Mouse (Mus musculus) midbrain, embryonic 16.5 days (tissue): ENCODE measurements at regions not wholly inside any gene's neighbourhood (a gene's known extent, or its start where the extent isn't known, plus 50 kb on each side); places are given as distances from the start of the nearest gene placed in this dataset.

Experiments
- ATAC-seq: fragments of 200-750 bp; cut with Nextera tagmentation; 2 replicates; pipeline ENCODE4 v1.8.0; 2017; ENCODE audit warnings: moderate TSS enrichment
- H3K27ac ChIP-seq: fragments of 300-500 bp; sonication (generic); 2 replicates; pipeline ENCODE4 v1.5.1; 2014; ENCODE audit warnings: mild to moderate bottlenecking, low read length, mixed read lengths
- H3K27me3 ChIP-seq: fragments of 300-500 bp; sonication (generic); 2 replicates; pipeline ENCODE4 v1.6.1; 2014; ENCODE audit warnings: low read depth, low read length, mixed read lengths; ENCODE audit not compliant: control insufficient read depth, insufficient read depth
- H3K36me3 ChIP-seq: fragments of 300-500 bp; sonication (generic); 2 replicates; pipeline ENCODE4 v1.6.1; 2014; ENCODE audit warnings: mild to moderate bottlenecking, low read length, moderate library complexity, mixed read lengths; ENCODE audit not compliant: control insufficient read depth, insufficient read depth
- H3K4me1 ChIP-seq: fragments of 300-500 bp; sonication (generic); 2 replicates; pipeline ENCODE4 v1.6.1; 2014; ENCODE audit warnings: mild to moderate bottlenecking, low read length, mixed read lengths; ENCODE audit not compliant: control insufficient read depth, insufficient read depth
- H3K4me2 ChIP-seq: fragments of 300-500 bp; sonication (generic); 2 replicates; pipeline ENCODE4 v1.6.1; 2014; ENCODE audit warnings: mild to moderate bottlenecking, low read length, mixed read lengths
- H3K4me3 ChIP-seq: fragments of 300-500 bp; sonication (generic); 2 replicates; pipeline ENCODE4 v1.5.1; 2014; ENCODE audit warnings: low read depth, mild to moderate bottlenecking, low read length, moderate library complexity, mixed read lengths
- H3K9ac ChIP-seq: fragments of 300-500 bp; sonication (generic); 2 replicates; pipeline ENCODE4 v1.6.1; 2014; ENCODE audit warnings: low read depth, low read length, mixed read lengths
- H3K9me3 ChIP-seq: fragments of 300-500 bp; sonication (generic); replicated peaks from 2 replicates; pipeline ENCODE4 v1.6.1; 2014; ENCODE audit warnings: mild to moderate bottlenecking, low read length, mixed read lengths; ENCODE audit not compliant: control insufficient read depth, poor library complexity, severe bottlenecking
- WGBS: fragments of 180-500 bp; shearing (Covaris S2); extraction: QIAGEN DNeasy Blood & Tissue Kit; methylation state at CpG from one replicate; pipeline ENCODE4 v1.1.7; 2014; 5-methylcytosine and 5-hydroxymethylcytosine counted together

DNA sequence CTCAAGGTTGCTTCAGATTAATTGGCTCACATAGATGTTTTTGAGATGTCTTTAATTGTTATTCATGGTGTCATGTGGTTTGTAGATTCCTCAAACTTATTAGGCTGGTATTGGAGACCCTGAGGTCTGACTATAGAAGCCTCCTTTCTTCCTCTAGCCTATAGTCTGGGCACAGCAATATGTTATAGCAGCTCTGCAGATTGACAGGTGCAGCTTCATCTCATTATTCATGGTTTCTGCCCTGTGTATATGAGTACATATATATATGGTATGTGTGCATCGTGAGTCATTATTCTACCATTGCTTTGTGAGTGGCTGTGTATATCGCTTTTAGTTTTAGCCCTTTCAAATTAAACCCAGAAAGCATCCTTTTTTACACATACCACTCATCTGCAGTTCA lies 197.4 kb upstream of the Lcorl start:
- H3K9me3 ChIP-seq: no peaks in the 10 kb centered on the region
- H3K36me3 ChIP-seq: no peaks in the 10 kb centered on the region
- ATAC-seq: peak; percentile 60; the same call in 1 of the 2 replicates
- no peak overlapping the region for H3K4me3 ChIP-seq
- no peak overlapping the region for H3K4me2 ChIP-seq
- no peak overlapping the region for H3K9ac ChIP-seq
- 72% methylated on average over 2 of the region's 2 CpGs for WGBS
- peaks cover 13% of the 10 kb centered on the region; the same call in 1 of the 2 replicates for H3K4me1 ChIP-seq
- no peaks in the 10 kb centered on the region for H3K27me3 ChIP-seq
- peak overlapping the region; percentile 28 for H3K27ac ChIP-seq

DNA sequence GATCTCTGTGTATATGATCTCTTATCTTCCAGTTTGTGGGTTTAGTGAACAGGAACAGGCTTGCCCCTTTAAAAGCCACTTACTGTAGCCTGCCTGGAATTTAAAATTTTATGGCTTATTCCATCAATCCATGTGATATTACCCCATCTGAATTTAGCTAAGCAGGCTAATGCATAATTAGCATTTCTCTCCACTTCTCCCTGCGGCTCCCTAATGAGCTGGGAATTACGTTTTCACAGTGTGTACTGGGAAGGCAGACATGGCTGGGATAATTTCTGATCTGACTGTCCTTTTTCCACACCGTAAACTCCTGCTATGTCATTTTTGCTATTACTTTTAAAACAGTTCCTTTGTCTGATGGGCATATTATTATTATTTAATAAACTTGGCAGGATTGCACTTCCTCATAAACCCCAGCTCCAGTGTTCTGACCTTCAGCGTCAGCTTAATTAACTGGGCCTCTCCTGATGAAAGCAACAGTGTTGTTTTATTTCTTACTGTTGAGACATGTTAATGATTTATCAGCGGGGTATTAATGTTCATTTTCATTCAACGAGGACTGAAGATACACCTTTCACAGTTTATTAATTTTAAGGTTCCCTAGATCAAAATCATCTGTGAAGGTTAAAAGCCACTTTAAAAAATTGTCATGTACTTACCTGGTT lies 185.4 kb upstream of the Lcorl start:
- ATAC-seq: peak; percentile 91
- WGBS: 48% methylated on average over 6 of the region's 6 CpGs
- Histone ChIP-seq H3K9me3 (no peaks in the 10 kb centered on the region), H3K4me3 (no peak overlapping the region), H3K4me1 (0 out of 2 replicates have a peak, but pooled peaks cover 3% of the 10 kb centered on the region), H3K9ac (no peak overlapping the region), H3K27ac (peak overlapping the region; percentile 34; the same call in 1 of the 2 replicates), H3K27me3 (no peaks in the 10 kb centered on the region), H3K4me2 (no peak overlapping the region), H3K36me3 (no peaks in the 10 kb centered on the region)

DNA sequence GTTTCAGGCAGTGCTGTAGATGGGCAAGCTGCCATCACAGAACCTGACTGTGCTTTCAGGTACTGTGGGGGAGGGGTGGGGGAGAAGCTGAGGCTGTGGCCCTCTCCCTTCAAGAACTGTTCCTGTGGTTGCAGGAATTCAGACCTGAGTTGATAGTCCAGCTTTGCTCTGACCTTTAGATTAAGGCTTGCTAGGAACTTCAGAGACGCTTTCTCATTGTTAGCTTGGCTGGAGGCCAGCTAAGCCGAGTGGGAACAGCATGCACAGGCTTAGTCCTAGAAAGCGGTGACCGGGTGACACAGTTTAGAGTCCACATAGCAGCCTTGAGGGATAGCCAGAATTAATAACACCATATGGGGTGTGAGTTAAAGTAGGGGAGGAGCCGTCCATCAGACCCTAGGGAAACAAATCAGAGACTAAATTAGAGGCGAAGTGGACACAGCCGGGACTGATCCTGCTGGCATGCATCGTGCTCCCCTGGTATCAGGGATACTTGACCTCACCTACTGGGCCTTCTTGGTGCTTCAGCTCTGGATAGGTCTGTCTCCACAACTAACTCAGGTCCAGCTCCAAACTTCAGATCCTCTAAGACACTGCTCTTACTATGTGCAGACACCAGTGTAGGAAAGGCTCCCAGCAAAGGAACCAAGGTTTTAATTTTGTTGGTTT lies 175.7 kb upstream of the Lcorl start:
- peak; percentile 66; the same call in 1 of the 2 replicates for ATAC-seq
- H3K27me3 ChIP-seq: no peaks in the 10 kb centered on the region
- no peak overlapping the region for H3K27ac ChIP-seq
- H3K9me3 ChIP-seq: no peaks in the 10 kb centered on the region
- no peak overlapping the region for H3K4me2 ChIP-seq
- whole genome bisulfite sequencing: 41% methylated on average over 8 of the region's 8 CpGs
- no peaks in the 10 kb centered on the region for H3K4me1 ChIP-seq
- no peak overlapping the region for H3K4me3 ChIP-seq
- no peak overlapping the region for H3K9ac ChIP-seq
- H3K36me3 ChIP-seq: no peaks in the 10 kb centered on the region

DNA sequence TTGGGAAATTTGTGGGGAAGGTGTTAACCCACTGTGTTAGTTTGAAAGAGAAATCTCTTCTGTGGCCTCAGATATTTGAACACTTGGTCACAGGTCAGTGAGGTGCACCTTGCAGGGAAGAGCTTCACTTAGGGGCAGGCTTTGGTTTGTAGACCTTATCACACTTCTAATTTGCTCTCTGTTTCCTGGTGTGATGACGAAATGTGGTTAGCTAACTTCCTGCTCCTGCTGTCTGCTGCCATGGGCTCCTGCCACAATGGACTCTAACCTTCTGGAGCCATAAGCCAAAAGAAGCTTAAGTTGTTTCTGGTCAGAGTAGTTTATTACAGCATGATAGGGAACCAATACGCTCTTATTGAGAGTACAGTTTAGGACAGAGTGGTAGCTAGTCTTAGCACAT lies 174.8 kb upstream of the Lcorl start:
- no peak overlapping the region for H3K4me3 ChIP-seq
- no peak overlapping the region for H3K4me2 ChIP-seq
- H3K27ac ChIP-seq: no peak overlapping the region
- H3K9me3 ChIP-seq: no peaks in the 10 kb centered on the region
- H3K4me1 ChIP-seq: no peaks in the 10 kb centered on the region
- WGBS: 93% methylated on average over 2 of the region's 2 CpGs
- ATAC-seq: no peak
- no peaks in the 10 kb centered on the region for H3K27me3 ChIP-seq
- H3K9ac ChIP-seq: no peak overlapping the region
- H3K36me3 ChIP-seq: no peaks in the 10 kb centered on the region

GRCm38 (mm10) chr5:46024138-46024537 lies 166.7 kb upstream of the Lcorl start:
- WGBS: 48% methylated on average over 3 of the region's 3 CpGs
- Histone ChIP-seq H3K4me3 (no peak overlapping the region), H3K27ac (no peak overlapping the region), H3K4me1 (peaks cover 6% of the 10 kb centered on the region; the same call in 1 of the 2 replicates), H3K27me3 (no peaks in the 10 kb centered on the region), H3K36me3 (no peaks in the 10 kb centered on the region), H3K9ac (no peak overlapping the region), H3K9me3 (no peaks in the 10 kb centered on the region), H3K4me2 (no peak overlapping the region)
- ATAC-seq: no peak

GRCm38 (mm10) chr5:46023456-46023855 lies 166.0 kb upstream of the Lcorl start:
- no peaks in the 10 kb centered on the region for H3K9me3 ChIP-seq
- H3K4me2 ChIP-seq: peak overlapping the region; percentile 33
- H3K27me3 ChIP-seq: no peaks in the 10 kb centered on the region
- WGBS: 39% methylated on average over 6 of the region's 6 CpGs
- no peaks in the 10 kb centered on the region for H3K36me3 ChIP-seq
- no peak overlapping the region for H3K27ac ChIP-seq
- no peak for ATAC-seq
- no peak overlapping the region for H3K9ac ChIP-seq
- H3K4me1 ChIP-seq: peaks cover 6% of the 10 kb centered on the region; the same call in 1 of the 2 replicates
- H3K4me3 ChIP-seq: no peak overlapping the region

GRCm38 (mm10) chr5:46022047-46022422 lies 164.6 kb upstream of the Lcorl start:
- peaks cover 6% of the 10 kb centered on the region; the same call in 1 of the 2 replicates for H3K4me1 ChIP-seq
- H3K4me2 ChIP-seq: no peak overlapping the region
- no peaks in the 10 kb centered on the region for H3K36me3 ChIP-seq
- no peaks in the 10 kb centered on the region for H3K9me3 ChIP-seq
- H3K27ac ChIP-seq: no peak overlapping the region
- 63% methylated on average over 7 of the region's 7 CpGs for WGBS
- no peak overlapping the region for H3K4me3 ChIP-seq
- no peak for ATAC-seq
- H3K27me3 ChIP-seq: no peaks in the 10 kb centered on the region
- H3K9ac ChIP-seq: no peak overlapping the region

DNA sequence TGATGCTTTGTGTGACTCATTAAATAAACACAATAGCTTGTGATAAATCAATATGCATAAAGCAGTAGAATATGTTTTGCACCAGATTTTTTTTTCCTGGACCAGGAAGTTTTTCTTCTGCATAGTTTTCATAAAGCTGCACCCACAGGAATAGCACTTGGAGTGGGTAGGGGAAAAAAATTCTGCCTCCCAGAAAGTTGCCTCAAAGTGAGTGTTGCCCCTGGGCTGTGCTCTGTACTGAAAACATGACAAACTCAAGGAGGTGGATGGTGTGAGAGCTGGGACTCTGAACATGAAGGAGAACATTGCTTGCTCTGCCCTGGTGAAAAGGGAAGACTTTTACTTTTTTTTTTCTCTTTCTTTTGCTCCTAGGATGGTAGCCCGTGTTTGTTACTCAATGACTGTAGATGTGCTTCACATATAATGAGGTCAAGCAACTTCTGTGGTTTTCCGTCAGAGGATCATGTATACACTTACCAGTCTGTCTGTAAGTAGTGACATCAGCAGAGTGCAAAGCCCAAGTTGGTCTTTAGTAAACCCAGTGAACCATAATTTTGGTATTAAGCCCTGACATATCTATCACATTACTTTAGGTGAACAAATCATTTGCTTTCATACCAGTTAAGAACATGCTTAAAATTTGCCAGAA lies 164.1 kb upstream of the Lcorl start:
- no peak overlapping the region for H3K9ac ChIP-seq
- 73% methylated on average over 2 of the region's 2 CpGs for WGBS
- no peak overlapping the region for H3K4me2 ChIP-seq
- peaks cover 6% of the 10 kb centered on the region; the same call in 1 of the 2 replicates for H3K4me1 ChIP-seq
- no peaks in the 10 kb centered on the region for H3K9me3 ChIP-seq
- ATAC-seq: no peak
- no peaks in the 10 kb centered on the region for H3K27me3 ChIP-seq
- no peak overlapping the region for H3K27ac ChIP-seq
- no peak overlapping the region for H3K4me3 ChIP-seq
- H3K36me3 ChIP-seq: no peaks in the 10 kb centered on the region

- H3K4me3 ChIP-seq: no peak overlapping the region
- peak overlapping the region; percentile 7; the same call in 1 of the 2 replicates for H3K27ac ChIP-seq
- H3K9me3 ChIP-seq: no peaks in the 10 kb centered on the region
- H3K4me2 ChIP-seq: no peak overlapping the region
- H3K4me1 ChIP-seq: peaks cover 6% of the 10 kb centered on the region; the same call in 1 of the 2 replicates
- ATAC-seq: 0 out of 2 replicates have a peak, but pooled peaks have one; percentile 42
- WGBS: 54% methylated on average over 4 of the region's 4 CpGs
- no peaks in the 10 kb centered on the region for H3K36me3 ChIP-seq
- H3K27me3 ChIP-seq: no peaks in the 10 kb centered on the region
- H3K9ac ChIP-seq: no peak overlapping the region
These were observed 162.8 kb upstream of the Lcorl start for GRCm38 (mm10) chr5:46020175-46020574.
